Mouse (Mus musculus) gastrocnemius, postnatal 4 days (tissue): ENCODE data around the gene Col9a1. TPM values are rescaled to one million over a fixed set of nuclear protein-coding genes. Genes with fewer than 3 reads are reported as not detected.

Experiments used
- DNase-seq, 2 experiments: peaks; one replicate each; pipeline ENCODE4 v3.0.0; 2021 to 2022; ENCODE audit warnings: low spot score in 2 of 2, mixed read lengths in 2 of 2
- total RNA-seq, 2 experiments: library from RNA; stranded (reverse); gene quantifications; 2 replicates each; pipeline ENCODE4 v1.2.3; 2021

Col9a1 gene
- total RNA-seq, 2 experiments from 2014 or later = 0.59 to 0.70 TPM

DNA sequence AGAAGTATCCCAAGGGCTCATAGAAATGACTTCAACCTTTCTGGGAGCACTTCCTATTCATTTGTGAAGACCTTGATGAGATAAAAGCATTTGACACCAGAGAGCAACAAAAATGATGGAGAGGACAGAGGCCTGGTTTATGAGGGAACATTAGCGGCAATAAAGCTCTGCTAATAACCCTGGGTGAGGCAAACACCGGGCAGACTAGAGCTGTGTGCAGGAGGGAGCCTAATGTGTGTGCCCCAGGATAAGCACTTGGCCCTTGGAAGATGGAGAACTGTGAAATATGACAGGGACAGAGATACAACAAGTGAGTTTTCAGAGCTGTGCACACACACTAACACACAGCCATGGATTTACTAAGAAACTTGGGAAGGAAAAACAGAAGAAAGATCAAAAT lies 115.1 kb downstream of the Col9a1 start:
- no peak for DNase-seq

- DNase-seq = no peak
Observed at GRCm38 (mm10) chr1:24294979-24295942, 117.9 kb downstream of the Col9a1 start.

DNA sequence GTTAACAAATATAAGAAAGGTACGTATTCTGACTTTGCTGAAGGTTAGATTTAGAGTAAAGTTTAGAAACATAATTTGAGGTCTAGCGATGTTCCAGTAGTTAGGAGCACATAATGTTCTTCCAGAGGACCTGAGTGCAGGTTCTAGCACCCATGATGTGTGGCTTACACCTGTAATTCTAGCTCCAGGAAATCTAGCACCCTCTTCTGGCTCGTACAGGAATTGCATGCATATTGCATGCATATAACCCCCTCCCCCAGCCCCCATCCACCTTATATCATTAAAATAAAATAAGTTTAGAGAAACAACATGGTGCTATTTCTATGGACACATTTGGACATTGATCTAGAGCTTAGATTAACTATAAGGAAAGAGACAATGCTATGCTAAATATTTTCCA lies 123.3 kb downstream of the Col9a1 start:
- DNase-seq = no peak

Other genes starting within 250 kb of the Col9a1 start
- gene Sdhaf4, start 172.0 kb upstream of the Col9a1 start, total RNA-seq = 10 to 100 TPM; 56.1 to 58.9 TPM
- 10 to 100 TPM; 30.1 to 30.4 TPM for gene Fam135a, start 77.3 kb upstream of the Col9a1 start, total RNA-seq